Mouse (Mus musculus): Measurements from ENCODE around the gene Prl3d2. TPM values are rescaled to one million over a fixed set of nuclear protein-coding genes. Genes with fewer than 3 reads are reported as not detected.
"Not testable (repeated sequence)": the region's sequence is repeated elsewhere in the genome, so short reads cannot be mapped to it uniquely, and the experiment has no call there.

Prl3d2 gene
- total RNA-seq (2012; rRNA removed) (not detected in 2 replicates), polyA plus RNA-seq (2012; ENCODE audit: insufficient read depth in 1 of 2, insufficient read length in 2 of 2, low read depth in 1 of 2, low replicate concordance in 2 of 2, missing spikeins in 1 of 2) (not detected)

DNA sequence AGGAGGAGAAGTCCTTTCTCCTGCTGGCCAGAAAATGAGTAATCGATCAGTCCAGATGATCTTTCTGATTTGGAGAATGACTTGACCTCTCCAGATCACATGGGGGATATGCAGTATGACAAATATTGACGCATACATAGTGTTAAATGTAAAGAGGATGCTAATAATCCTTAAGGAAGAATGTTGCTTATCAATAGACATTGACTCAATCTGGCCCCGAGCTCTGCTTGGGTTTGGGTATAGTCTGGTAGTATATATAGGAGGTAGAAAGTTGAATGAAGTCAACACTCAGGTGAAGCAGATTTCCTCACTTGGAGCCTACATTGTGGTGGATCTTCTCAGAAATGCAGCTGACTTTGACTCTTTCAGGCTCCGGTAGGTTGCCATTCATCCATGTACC is at the start of gene Prl3d2:
Gene Prl3d2, plus strand, starts transcription at position 301 of the 400 bp plus-strand sequence.
- H3K9ac ChIP-seq (ENCODE audit: control insufficient read depth, low read depth, low read length, poor library complexity, severe bottlenecking); H3K9me3 ChIP-seq (replicated peaks; ENCODE audit: insufficient read depth, low read length); H3K4me1 ChIP-seq (ENCODE audit: control insufficient read depth in 1 of 2, insufficient read depth in 2 of 2, low read length in 2 of 2); H3K36me3 ChIP-seq (ENCODE audit: control insufficient read depth in 1 of 2, insufficient read depth in 2 of 2, low read length in 2 of 2); DNase-seq (ENCODE audit: low read depth, low spot score); H3K27ac ChIP-seq (ENCODE audit: control insufficient read depth, low read depth, low read length); H3K27me3 ChIP-seq (ENCODE audit: control insufficient read depth in 1 of 2, insufficient read depth in 2 of 2, low read length in 2 of 2); H3K4me3 ChIP-seq (ENCODE audit: control insufficient read depth in 1 of 2, insufficient read depth in 1 of 2, low read depth in 2 of 2, low read length in 2 of 2); H3K79me2 ChIP-seq (ENCODE audit: control insufficient read depth, insufficient read depth, low read length, poor library complexity): not testable (repeated sequence)

DNA sequence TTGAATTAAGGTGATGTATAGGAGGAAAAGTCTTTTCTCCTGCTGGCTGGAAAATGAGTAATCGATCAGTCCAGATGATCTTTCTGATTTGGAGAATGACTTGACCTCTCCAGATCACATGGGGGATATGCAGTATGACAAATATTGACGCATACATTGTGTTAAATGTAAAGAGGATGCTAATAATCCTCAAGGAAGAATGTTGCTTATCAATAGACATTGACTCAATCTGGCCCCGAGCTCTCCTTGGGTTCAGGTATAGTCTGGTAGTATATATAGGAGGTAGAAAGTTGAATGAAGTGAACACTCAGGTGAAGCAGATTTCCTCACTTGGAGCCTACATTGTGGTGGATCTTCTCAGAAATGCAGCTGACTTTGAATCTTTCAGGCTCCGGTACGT is 27.6 kb upstream of the Prl3d2 start, which contains the start of gene Prl3d1:
Gene Prl3d1, plus strand, starts transcription at position 301 of the 400 bp plus-strand sequence.
- not testable (repeated sequence) for H3K79me2 ChIP-seq (ENCODE audit: control insufficient read depth, insufficient read depth, low read length, poor library complexity); H3K9ac ChIP-seq (ENCODE audit: control insufficient read depth, low read depth, low read length, poor library complexity, severe bottlenecking); DNase-seq (ENCODE audit: low read depth, low spot score); H3K36me3 ChIP-seq (ENCODE audit: control insufficient read depth in 1 of 2, insufficient read depth in 2 of 2, low read length in 2 of 2); H3K27me3 ChIP-seq (ENCODE audit: control insufficient read depth in 1 of 2, insufficient read depth in 2 of 2, low read length in 2 of 2); H3K27ac ChIP-seq (ENCODE audit: control insufficient read depth, low read depth, low read length); H3K4me1 ChIP-seq (ENCODE audit: control insufficient read depth in 1 of 2, insufficient read depth in 2 of 2, low read length in 2 of 2); H3K4me3 ChIP-seq (ENCODE audit: control insufficient read depth in 1 of 2, insufficient read depth in 1 of 2, low read depth in 2 of 2, low read length in 2 of 2); H3K9me3 ChIP-seq (replicated peaks; ENCODE audit: insufficient read depth, low read length)

DNA sequence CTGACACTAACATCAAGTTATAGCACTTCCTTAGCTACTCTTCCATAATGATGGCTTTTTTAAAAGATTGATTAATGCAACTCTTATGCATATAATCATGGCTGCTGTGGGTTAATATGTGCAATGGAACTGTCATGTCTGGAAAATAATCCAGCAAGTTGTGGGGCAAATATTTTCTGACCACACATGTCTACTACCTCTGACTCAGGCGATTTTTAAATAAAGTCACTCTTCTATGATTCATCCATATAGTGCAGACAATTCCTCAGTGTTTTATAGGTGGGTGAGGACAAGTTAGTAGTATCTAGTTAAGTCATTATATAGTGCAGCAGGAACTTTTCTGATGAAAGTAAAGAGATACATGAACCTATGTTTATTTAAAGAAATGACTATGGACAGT is 26.8 kb downstream of the Prl3d2 start:
- no peaks in the 10 kb centered on the region for H3K27me3 ChIP-seq (ENCODE audit: control insufficient read depth in 1 of 2, insufficient read depth in 2 of 2, low read length in 2 of 2)
- no peak for TF ChIP-seq TAL1 (IDR thresholded peaks at IDR 0.05; ENCODE audit: low read length)
- TF ChIP-seq MYB (IDR thresholded peaks at IDR 0.05; ENCODE audit: low read depth, low read length) = no peak
- no peak for TF ChIP-seq ELF1 (IDR thresholded peaks at IDR 0.05; ENCODE audit: low read depth, low read length)

DNA sequence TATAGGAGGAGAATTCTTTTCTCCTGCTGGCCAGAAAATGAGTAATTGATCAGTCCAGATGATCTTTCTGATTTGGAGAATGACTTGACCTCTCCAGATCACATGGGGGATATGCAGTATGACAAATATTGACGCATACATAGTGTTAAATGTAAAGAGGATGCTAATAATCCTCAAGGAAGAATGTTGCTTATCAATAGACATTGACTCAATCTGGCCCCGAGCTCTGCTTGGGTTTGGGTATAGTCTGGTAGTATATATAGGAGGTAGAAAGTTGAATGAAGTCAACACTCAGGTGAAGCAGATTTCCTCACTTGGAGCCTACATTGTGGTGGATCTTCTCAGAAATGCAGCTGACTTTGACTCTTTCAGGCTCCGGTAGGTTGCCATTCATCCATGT is 35.0 kb downstream of the Prl3d2 start, which contains the start of gene Prl3d3:
Gene Prl3d3, plus strand, starts transcription at position 301 of the 400 bp plus-strand sequence.
- not testable (repeated sequence) for H3K27me3 ChIP-seq (ENCODE audit: control insufficient read depth in 1 of 2, insufficient read depth in 2 of 2, low read length in 2 of 2); H3K9me3 ChIP-seq (replicated peaks; ENCODE audit: insufficient read depth, low read length); H3K27ac ChIP-seq (ENCODE audit: control insufficient read depth, low read depth, low read length); H3K9ac ChIP-seq (ENCODE audit: control insufficient read depth, low read depth, low read length, poor library complexity, severe bottlenecking); DNase-seq (ENCODE audit: low read depth, low spot score); H3K4me3 ChIP-seq (ENCODE audit: control insufficient read depth in 1 of 2, insufficient read depth in 1 of 2, low read depth in 2 of 2, low read length in 2 of 2); H3K79me2 ChIP-seq (ENCODE audit: control insufficient read depth, insufficient read depth, low read length, poor library complexity); H3K4me1 ChIP-seq (ENCODE audit: control insufficient read depth in 1 of 2, insufficient read depth in 2 of 2, low read length in 2 of 2); H3K36me3 ChIP-seq (ENCODE audit: control insufficient read depth in 1 of 2, insufficient read depth in 2 of 2, low read length in 2 of 2)

More for the DNA sequence above, 26.8 kb downstream of the Prl3d2 start:
- Histone ChIP-seq H3K9ac (ENCODE audit: control insufficient read depth, low read depth, low read length, poor library complexity, severe bottlenecking) (no peak overlapping the region), H3K27ac (ENCODE audit: control insufficient read depth, low read depth, low read length) (no peak overlapping the region), H3K4me3 (ENCODE audit: control insufficient read depth in 1 of 2, insufficient read depth in 1 of 2, low read depth in 2 of 2, low read length in 2 of 2) (no peak overlapping the region), H3K79me2 (ENCODE audit: control insufficient read depth, insufficient read depth, low read length, poor library complexity) (no peaks in the 10 kb centered on the region), H3K9me3 (replicated peaks; ENCODE audit: insufficient read depth, low read length) (no peaks in the 10 kb centered on the region), H3K4me1 (ENCODE audit: control insufficient read depth in 1 of 2, insufficient read depth in 2 of 2, low read length in 2 of 2) (no peaks in the 10 kb centered on the region), H3K36me3 (ENCODE audit: control insufficient read depth in 1 of 2, insufficient read depth in 2 of 2, low read length in 2 of 2) (no peaks in the 10 kb centered on the region)
- no peak for DNase-seq (ENCODE audit: low read depth, low spot score)

Other genes starting within 250 kb of the Prl3d2 start
- gene Prl, start 64.1 kb upstream of the Prl3d2 start, total RNA-seq (2012; rRNA removed) = not detected in 2 replicates
- not detected for gene Prl, start 64.1 kb upstream of the Prl3d2 start, polyA plus RNA-seq (2012; ENCODE audit: insufficient read depth in 1 of 2, insufficient read length in 2 of 2, low read depth in 1 of 2, low replicate concordance in 2 of 2, missing spikeins in 1 of 2)
- gene Prl3d1, start 27.5 kb upstream of the Prl3d2 start, total RNA-seq (2012; rRNA removed) = not detected in 2 replicates
- not detected for gene Prl3d1, start 27.5 kb upstream of the Prl3d2 start, polyA plus RNA-seq (2012; ENCODE audit: insufficient read depth in 1 of 2, insufficient read length in 2 of 2, low read depth in 1 of 2, low replicate concordance in 2 of 2, missing spikeins in 1 of 2)
- gene Prl3d3, start 35.1 kb downstream of the Prl3d2 start, total RNA-seq (2012; rRNA removed) = not detected in 2 replicates
- not detected for gene Prl3d3, start 35.1 kb downstream of the Prl3d2 start, polyA plus RNA-seq (2012; ENCODE audit: insufficient read depth in 1 of 2, insufficient read length in 2 of 2, low read depth in 1 of 2, low replicate concordance in 2 of 2, missing spikeins in 1 of 2)
- gene Prl3c1, start 75.0 kb downstream of the Prl3d2 start, total RNA-seq (2012; rRNA removed) = not detected in 2 replicates
- gene Prl3c1, start 75.0 kb downstream of the Prl3d2 start, polyA plus RNA-seq (2012; ENCODE audit: insufficient read depth in 1 of 2, insufficient read length in 2 of 2, low read depth in 1 of 2, low replicate concordance in 2 of 2, missing spikeins in 1 of 2) = not detected
- gene Prl3b1, start 120.1 kb downstream of the Prl3d2 start, total RNA-seq (2012; rRNA removed) = not detected in 2 replicates
- gene Prl3b1, start 120.1 kb downstream of the Prl3d2 start, polyA plus RNA-seq (2012; ENCODE audit: insufficient read depth in 1 of 2, insufficient read length in 2 of 2, low read depth in 1 of 2, low replicate concordance in 2 of 2, missing spikeins in 1 of 2) = not detected
- not detected in 2 replicates for gene Prl3a1, start 137.7 kb downstream of the Prl3d2 start, total RNA-seq (2012; rRNA removed)
- gene Prl3a1, start 137.7 kb downstream of the Prl3d2 start, polyA plus RNA-seq (2012; ENCODE audit: insufficient read depth in 1 of 2, insufficient read length in 2 of 2, low read depth in 1 of 2, low replicate concordance in 2 of 2, missing spikeins in 1 of 2) = not detected
- gene Prl6a1, start 190.9 kb downstream of the Prl3d2 start, total RNA-seq (2012; rRNA removed) = not detected in 2 replicates
- not detected for gene Prl6a1, start 190.9 kb downstream of the Prl3d2 start, polyA plus RNA-seq (2012; ENCODE audit: insufficient read depth in 1 of 2, insufficient read length in 2 of 2, low read depth in 1 of 2, low replicate concordance in 2 of 2, missing spikeins in 1 of 2)
- not detected in 2 replicates for gene Prl8a2, start 224.0 kb downstream of the Prl3d2 start, total RNA-seq (2012; rRNA removed)
- not detected for gene Prl8a2, start 224.0 kb downstream of the Prl3d2 start, polyA plus RNA-seq (2012; ENCODE audit: insufficient read depth in 1 of 2, insufficient read length in 2 of 2, low read depth in 1 of 2, low replicate concordance in 2 of 2, missing spikeins in 1 of 2)

Measured in MEL (cell line).